Mouse (Mus musculus) layer of hippocampus, adult 11-12 months (tissue): Measurements from ENCODE around the gene Alb.

Experiments
- DNase-seq: peaks from one replicate; pipeline ENCODE4 v3.0.0; 2022; ENCODE audit warnings: low spot score

Alb gene

GRCm38 (mm10) chr5:90460619-90461018, at the start of gene Alb:
Gene Alb, plus strand, starts transcription at chr5:90460897.
- no peak for DNase-seq

- DNase-seq, result no peak
These were observed 46.4 kb upstream of the Alb start for GRCm38 (mm10) chr5:90414142-90414924.

DNA sequence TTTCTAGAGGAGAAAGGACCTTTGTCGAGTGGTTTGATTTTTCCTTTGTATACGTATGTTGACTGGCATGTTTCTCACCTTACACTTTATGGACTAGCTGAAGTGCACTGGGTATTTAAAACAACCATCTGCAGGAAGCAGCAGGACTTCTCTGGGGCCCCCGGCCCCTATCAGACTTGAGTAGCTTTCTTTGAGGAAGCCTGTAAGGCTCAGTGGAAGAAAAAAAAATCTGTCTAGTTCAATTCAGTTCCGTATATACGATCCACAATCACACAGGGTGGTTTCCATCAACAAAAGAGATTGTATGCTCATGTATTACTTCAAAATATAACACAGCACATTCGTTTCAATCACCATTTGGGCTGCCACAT, 45.8 kb upstream of the Alb start:
- no peak for DNase-seq

DNA sequence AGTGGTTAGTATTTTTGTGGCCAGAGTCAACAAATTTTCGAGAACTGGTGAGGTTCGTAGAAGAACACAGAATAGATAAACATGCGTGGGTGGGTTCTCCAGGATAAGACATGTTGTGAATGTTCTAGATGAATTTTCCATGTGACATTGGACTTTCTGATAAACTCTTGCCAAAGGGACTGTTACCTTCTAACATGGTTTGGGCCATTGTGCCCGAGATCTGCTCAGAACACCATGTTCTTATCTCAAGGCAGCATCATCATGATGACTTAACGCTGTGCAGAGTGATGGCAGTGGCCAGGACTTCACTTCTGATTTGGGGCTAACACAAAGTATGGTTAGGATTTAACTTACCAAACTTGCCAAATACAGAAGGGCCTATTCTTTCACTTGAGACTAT, 36.1 kb upstream of the Alb start:
- no peak for DNase-seq

GRCm38 (mm10) chr5:90425191-90425590, 35.5 kb upstream of the Alb start:
- DNase-seq, result no peak

- DNase-seq, result no peak
These were observed 29.6 kb upstream of the Alb start for GRCm38 (mm10) chr5:90431053-90431452.

- no peak for DNase-seq
These were observed 21.5 kb upstream of the Alb start for GRCm38 (mm10) chr5:90439157-90439556.

DNA sequence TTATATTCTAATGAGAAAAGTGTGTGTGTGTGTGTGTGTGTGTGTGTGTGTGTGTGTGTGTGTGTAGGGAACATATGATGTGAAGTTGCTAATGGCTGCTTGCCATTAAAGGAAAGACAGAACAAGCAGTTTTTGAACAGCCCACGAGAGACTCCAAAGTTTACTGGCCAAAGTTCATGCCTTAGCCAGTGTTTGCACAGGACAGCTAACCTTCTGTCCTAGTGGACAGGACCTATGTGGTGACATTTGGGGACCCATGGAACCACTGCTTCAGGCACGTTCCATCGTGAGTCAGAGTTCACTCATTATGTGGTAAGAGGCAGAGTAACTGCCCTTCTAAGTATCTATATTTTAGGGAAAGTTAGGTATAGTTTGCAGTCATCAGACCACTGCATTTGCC, 13.1 kb upstream of the Alb start:
- DNase-seq, result no peak

DNA sequence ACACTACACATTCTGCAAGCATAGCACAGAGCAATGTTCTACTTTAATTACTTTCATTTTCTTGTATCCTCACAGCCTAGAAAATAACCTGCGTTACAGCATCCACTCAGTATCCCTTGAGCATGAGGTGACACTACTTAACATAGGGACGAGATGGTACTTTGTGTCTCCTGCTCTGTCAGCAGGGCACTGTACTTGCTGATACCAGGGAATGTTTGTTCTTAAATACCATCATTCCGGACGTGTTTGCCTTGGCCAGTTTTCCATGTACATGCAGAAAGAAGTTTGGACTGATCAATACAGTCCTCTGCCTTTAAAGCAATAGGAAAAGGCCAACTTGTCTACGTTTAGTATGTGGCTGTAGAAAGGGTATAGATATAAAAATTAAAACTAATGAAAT, 10.7 kb upstream of the Alb start:
- DNase-seq, result no peak

DNA sequence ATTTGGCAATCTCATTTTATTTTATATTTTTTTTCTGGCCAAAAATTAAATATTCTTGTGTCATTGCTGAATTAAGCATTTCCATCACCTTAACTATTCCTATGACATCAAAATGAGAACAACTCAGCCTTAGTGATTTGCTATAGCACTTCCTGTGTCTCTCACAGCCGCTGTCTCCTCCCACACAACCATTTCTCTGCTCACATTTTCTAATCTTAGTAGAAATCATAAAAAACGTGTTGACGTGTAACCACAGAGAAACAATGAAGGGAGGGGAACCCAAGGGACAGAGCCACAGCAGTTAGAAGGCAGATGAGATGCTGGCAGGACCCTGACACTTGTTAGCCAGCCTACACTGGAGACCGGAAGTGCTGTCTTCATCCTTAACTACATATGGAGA, 8.0 kb upstream of the Alb start:
- no peak for DNase-seq

DNA sequence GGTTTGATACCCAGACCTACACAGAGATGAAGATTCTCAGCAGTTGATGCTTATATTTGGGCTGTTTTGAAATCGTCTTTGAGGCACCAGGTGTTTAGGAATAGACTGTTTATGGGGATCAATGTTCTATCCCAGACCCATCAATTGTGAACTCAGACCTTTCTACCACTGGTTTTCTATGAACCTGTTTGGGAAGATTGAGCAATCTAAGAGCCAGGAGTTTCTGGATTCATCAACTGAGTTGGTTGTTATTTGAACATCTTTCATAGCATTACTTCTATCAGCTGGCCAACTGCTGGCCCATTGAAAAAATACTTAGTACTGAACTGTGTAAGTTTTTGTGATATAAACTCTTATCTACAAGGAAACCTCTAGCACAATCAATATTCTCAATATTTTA, 3.5 kb upstream of the Alb start:
- no peak for DNase-seq

DNA sequence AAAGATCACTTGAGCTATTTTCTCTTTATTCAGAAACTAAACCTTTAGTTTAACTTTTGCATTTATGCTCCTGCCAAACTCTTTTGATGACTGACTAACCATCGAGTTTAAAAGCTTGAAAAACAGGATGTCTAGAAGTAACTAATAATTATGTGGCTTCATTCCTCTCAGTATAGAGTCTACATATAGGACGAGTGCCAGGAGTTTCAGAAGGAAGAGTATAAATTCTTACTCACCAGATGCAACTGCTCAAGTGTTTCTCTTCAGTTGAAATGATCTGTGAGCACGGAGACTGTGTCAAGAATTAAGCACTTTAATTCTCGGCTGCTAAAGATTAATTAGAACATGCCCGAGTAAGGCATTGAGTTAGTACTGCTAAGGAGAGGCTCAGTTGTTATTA, 2.0 kb upstream of the Alb start:
- no peak for DNase-seq

DNA sequence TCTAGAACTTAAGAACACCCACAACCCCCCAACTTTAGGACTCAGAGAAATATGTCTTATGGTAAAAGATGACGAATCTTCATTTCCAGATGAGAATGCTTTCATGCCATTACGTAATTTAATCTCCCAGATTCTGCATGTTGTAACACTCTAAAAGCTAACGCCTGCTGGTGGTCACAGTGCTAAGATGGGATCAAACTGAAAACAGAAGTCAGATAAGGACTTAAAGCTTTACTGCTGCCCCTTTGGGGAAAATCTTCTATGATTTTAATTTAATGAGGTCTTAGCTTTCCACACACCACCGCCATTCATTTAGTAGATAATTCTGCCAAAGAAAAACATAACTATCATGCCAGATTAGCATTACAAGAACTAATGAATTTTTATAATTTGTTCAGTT, 6.1 kb downstream of the Alb start:
- no peak for DNase-seq

DNA sequence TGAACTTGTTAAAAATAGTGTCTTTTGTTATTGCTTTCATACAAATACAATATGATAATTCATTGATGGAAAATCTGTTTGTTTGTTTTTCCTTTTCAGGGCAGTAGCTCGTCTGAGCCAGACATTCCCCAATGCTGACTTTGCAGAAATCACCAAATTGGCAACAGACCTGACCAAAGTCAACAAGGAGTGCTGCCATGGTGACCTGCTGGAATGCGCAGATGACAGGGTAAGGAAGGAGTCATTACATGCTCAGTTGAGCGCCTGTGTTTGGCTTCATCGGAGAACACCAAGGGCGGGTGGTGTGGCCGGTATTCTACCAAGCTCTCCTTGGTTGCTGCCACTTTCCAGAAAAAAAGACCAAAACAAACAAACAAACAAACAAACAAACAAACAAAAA, 6.5 kb downstream of the Alb start:
- no peak for DNase-seq

- DNase-seq, result no peak
These were observed 10.1 kb downstream of the Alb start for GRCm38 (mm10) chr5:90470836-90471235.

DNA sequence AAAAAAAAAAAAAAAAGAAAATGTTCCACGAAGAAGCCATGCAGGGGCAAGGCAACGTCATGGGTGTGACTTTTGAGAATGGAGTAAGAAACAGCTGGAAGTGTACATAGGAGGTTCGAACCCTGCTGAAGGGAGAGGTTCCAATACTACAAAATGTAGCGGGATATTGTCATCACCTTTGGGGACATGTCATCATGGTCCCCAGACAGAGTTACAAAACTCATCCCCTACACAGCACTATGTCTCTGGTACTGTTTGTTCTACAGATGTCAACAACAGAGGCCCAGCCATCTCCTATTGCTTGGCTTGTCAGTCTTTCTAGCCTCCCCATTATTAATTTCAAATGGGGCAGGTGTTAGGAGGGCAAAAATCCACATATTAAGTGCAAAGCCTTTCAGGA, 13.2 kb downstream of the Alb start:
- DNase-seq, result no peak

- no peak for DNase-seq
These were observed 13.7 kb downstream of the Alb start for GRCm38 (mm10) chr5:90474369-90474768.

- no peak for DNase-seq
These were observed 16.0 kb downstream of the Alb start for GRCm38 (mm10) chr5:90476741-90477140.

GRCm38 (mm10) chr5:90477308-90478140, 16.8 kb downstream of the Alb start:
- DNase-seq, result no peak

- DNase-seq, result no peak
These were observed 18.2 kb downstream of the Alb start for GRCm38 (mm10) chr5:90478886-90479285.

DNA sequence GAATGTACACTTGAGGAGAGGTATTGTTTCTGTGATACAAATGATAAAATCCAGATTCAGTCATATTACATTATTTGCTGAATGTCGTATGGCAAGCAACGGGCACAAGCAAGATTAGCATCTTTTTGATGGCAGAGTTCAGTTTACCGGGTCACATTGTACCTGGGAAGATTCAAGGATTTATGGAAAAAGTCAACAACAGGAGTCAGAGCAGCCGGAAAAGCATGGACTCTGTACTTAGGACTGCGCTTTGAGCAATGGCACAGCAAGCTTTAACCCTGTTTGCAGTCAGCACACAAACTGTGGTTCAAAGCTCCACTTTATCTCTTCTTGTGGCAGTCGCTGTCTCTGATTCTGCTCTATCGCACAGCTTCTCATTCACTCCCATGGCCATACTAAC, 24.9 kb downstream of the Alb start:
- no peak for DNase-seq

- no peak for DNase-seq
These were observed 27.6 kb downstream of the Alb start for GRCm38 (mm10) chr5:90488323-90488722.

DNA sequence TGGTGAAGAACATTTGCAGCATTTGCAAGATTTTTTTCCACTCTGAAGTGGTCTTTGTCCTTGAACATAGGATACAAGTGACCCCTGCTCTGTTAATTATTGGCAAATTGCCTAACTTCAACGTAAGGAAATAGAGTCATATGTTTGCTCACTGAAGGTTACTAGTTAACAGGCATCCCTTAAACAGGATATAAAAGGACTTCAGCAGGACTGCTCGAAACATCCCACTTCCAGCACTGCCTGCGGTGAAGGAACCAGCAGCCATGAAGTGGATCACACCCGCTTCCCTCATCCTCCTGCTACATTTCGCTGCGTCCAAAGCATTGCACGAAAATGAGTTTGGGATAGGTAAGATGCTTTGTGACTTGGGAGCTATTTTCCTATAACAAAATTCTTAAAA, 29.8 kb downstream of the Alb start, which contains the start of gene Afp:
Afp (plus strand) TSS at position 220 of the 400 bp plus-strand sequence.
- DNase-seq, result no peak

- DNase-seq, result no peak
These were observed 31.7 kb downstream of the Alb start for GRCm38 (mm10) chr5:90492440-90492839.
